Mouse (Mus musculus) cerebellum, adult 11-12 months (tissue): Measurements from ENCODE around the gene Mansc1.

Experiments used
- DNase-seq: peaks from one replicate; pipeline ENCODE4 v3.0.0; 2022

The Mansc1 gene

DNA sequence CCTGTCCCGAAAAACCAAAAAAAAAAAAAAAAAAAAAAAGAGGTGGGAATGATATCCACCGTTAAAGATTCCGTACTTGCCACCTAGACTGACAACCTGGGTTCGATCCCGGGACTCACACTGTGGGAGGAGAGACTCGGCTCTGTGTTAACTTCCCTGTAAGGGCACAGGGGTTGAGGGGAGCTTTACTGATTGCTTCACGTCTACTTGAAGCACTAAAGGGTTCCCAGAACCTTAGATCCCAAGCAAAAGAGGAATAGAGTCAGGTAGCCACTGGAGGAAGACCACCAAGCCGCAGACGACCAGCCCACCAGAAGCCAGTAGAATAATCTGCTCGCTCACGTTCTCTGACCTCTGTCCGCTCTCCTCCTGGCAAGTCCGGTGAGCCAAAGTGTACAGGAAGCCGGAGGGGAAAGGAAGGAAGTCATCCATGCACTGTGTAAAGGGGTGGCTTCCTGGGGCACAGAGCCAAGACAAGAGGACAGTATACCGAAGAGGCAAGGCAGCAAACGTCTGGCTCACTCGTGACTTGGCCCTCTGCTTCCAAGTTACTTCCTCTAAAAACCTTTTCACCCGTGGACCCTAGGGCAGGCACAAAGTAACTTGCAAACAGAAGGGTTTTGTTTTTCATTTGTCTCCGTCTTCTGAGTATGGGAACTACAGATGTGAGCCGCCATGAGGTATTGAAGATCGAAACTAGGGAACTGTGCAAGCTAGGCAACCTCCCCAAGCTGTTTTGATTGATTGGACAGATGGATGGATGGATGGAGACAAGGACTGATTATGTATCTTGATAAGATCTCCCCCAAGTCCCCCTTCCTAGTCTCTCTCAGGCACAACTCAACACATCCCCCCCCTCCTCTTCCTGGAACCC is 37.5 kb downstream of the Mansc1 start:
- DNase-seq, result no peak

DNA sequence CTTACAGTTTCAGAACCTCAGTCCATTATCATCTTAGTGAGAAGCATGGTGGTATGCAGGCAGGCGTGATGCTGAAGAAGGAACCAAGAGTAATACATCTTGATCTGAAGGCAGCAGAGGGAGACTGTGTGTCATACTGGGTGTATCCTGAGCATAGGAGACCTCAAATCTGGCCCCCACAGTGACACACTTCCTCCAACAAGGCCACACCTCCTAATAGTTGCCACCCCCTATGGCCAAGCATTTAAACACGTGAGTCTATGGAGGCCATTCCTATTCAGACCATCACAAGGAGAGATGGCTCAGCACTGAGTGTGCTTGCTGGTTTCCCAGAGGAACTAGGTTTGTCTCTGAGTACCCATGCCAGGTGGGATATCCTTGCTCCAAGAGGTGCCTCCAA is 40.7 kb downstream of the Mansc1 start:
- no peak for DNase-seq

DNA sequence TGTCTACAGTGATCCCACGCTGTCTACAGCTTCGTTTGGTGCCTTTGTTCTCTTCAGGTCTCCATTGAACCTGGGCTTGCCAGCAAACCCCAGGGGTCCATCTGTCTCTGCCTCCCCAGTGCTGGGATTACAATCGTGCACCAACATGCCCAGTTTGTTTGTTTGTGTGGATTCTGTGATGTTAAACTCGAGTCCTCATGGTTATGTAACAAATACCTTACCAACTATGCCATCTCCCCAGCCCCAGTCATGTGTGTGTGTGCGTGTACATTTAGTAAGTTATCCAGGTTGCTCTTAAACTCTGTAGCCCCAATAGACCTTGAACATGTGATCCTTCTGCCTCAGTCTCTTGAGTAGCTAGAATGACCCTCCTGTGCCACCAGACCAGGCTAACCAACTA is 46.0 kb downstream of the Mansc1 start:
- DNase-seq, result no peak

DNA sequence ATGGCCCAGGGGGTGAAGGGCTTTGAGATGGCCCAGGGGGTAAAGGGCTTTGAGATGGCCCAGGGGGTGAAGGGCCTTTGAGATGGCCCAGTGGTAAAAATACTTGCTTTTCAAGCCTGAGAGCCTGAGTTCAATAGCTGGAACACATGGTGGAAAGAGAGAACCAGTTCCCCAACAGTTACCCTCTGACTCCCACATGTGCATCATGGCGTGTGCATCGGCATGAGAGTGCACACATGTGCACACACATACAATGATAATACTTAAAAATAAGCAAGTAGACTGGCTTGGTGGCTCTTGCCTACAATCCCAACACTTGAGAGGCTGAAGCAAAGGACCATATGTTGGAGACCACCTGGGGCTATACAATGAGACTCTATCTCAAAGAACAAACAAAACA is 47.7 kb downstream of the Mansc1 start:
- no peak for DNase-seq

DNA sequence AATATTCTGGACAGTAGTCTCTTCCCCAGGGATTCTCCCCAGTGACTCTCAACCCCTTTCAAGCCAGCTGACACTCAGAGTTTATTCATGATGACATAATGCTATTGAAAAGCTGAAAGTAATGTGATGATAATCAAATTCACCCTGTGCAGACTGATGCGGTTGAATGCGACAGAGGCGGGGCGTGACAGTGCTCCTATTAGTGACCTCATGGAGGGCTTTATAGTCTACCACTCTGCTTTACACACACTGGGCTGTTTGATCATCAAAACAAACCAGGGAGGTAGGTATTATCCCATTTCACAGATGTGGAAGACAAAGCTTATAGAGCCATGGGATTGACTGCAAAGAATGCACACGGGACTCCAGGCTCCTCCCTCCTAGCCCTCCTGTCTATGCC is 50.2 kb downstream of the Mansc1 start:
- no peak for DNase-seq

DNA sequence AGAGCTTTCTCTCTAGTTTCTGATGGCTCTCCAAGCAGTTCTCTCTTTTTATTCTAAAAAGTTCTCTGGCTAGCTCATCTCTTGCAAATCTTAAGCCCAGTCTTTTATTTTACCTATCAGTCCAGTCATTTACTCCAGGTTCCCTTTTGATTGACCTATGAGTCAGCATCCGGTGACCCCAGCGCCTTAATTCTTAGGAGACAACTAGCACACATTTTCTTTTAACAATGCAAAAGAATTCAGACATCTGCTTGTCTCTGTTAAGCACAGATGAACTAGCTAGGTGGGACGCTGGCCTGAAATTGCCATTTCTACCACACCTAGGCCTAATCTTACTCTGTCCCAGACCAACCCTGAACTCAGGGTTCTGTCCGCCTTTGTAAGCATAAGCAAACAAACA is 52.8 kb downstream of the Mansc1 start:
- no peak for DNase-seq

DNA sequence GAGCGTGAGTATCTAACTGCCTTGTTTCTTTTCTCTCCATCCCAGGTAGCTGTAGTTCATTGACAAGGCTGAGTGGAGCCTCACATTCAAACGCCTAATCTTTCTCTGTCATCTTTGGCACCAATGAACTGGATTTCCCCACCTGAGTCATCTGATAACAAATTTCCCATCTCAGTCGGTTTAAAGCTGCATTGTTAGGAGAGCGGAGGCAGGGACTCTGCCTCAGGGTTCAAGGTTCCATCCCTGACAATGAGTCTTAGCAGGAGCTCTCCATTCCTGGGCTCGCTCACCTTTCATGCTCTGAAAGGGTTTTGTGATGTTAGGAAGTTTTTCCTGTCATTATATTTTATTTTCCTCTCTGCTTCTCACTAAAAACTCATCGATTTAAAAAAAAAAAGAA is 54.2 kb downstream of the Mansc1 start:
- DNase-seq, result no peak

DNA sequence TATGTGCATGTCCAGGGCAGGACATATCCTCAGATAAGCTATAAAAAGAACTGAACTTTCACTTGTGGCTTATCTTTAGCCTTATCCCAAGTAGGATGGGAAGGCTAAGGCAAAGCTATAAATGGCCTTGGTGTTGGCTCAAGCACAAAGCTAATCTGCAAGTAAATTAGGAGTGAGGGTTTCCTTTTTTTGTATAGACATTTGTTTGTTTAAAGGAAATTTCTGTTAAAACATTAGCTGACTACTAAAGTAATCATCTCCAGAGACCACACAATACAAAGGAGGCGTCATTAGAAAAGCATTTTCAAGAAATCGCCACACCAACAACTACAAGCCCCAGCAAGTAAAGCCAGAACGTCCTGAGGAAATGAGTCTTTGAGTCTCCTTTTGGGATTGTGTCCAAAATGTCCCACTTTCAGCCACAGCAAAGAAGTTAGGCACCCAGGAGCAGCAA is 57.0 kb downstream of the Mansc1 start:
- DNase-seq, result no peak

DNA sequence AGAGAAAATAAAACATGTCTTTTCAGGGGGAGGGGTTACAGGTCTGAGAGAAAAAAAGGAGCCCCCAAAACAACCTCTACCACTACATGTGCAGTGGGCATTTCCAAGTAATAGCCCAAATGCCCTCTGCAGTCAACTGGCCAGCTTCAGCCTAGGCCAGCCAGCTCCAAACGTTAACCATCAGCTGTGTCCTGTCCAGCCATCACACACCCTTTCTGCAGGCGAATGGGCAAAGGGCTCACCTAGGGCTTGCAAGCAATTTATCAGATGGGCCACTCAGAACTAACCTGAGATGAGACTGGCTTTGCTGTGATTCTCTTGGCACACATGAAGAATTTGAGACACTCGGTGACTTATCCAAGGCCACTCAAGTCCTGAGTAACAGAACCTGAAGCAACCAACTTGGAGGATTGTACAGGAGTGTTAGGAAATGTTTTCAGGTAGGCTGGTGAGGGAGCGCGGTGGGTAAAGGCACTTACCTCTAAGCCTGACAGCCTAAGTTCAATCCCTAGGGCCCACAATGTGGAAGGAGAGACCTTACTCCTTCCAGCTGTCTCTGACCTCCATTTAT is 64.2 kb downstream of the Mansc1 start:
- peak; percentile 14 for DNase-seq

DNA sequence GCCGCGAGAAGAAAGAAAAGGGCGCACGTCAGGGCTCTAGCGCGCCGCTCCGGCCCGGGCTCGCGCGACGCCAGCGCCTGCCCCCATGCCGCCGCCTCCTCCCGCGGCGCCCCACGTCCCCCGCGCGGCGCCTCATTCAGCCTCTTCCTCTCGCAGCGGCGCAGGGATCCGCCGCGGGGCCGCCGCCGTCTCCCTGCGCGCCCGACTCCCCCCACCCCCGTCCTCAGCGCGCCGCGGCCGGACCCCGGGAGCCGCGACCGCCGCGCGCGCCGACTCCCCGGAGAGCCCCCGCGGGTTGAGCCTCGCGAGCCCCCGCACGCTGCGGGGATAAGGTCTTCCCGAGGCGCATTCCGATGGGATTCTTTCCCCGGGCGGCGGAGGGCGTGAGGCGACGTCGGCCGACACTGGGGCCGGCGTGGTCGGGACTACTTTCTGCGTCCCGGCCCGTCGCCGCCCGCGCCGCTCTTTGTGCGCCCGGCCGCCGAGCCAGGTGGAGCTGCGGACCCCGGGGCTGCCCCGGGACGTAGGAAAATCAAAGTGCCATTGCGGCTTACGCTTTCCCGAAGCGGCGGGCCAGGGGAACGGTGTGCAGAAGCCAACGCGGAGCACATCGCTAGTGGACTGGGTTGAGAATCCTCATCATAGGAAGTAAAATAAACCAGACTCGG is 65.3 kb downstream of the Mansc1 start, which contains the start of gene Lrp6:
Gene Lrp6, minus strand, starts transcription at position 148 of the 668 bp plus-strand sequence.
- peak; percentile 82 for DNase-seq

DNA sequence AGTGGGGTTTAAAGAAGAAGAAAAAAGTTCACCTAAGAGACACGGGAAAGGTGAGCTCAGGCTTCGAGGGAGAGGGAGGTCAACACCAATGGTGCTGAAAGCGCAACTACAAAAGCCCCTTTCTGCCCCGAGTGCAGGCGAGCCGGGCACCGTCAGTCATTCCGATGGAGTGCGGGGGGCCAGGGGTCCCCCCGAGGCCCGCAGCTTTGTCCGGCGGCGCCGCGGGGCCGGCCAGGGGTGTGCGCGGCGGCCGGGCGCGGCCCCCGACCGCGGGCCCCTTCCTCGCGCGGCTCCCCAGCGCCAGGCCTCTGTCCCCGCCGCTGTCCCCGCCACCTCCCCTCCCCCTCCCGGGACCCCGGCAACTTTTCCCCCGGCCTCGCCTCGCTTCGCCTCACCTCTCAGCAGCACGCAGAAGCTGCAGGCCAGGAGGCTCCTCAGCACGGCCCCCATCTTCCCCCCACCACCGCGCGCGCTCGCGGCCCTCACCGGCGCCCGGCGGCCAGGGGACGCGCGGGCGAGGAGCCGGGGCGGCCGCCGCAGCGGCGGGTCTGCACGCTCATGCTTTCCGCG is 66.0 kb downstream of the Mansc1 start:
- peak; percentile 78 for DNase-seq

DNA sequence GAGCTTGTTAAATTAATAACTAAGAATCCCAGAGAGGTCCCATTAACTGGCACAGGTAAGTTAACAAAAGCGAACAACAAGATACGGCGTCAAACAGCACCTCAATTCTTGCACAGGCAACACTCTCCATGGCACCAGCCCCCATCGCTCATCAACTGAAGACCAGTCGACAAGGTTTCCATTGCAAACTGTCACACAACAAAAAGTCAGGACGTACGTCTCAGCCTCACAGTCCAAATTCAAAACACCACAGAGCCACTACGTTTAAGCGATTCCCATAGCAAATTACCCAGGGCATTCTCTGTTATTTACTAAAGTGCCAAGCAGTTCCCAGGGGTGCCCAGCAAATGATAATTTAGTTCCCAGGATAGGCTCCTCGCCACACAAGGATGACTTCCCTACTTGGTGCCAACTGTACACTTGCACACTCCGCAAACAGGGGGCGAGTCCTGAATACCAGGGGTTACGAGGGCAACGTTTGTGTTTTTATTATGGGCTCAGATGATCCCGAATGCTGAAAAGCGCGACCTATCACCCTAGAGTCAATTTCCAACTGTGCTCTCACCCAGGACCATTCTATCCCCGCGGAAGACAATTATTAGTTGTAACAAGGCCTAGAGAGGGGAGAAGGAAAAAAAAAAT is 66.6 kb downstream of the Mansc1 start:
- DNase-seq, result peak; percentile 36

DNA sequence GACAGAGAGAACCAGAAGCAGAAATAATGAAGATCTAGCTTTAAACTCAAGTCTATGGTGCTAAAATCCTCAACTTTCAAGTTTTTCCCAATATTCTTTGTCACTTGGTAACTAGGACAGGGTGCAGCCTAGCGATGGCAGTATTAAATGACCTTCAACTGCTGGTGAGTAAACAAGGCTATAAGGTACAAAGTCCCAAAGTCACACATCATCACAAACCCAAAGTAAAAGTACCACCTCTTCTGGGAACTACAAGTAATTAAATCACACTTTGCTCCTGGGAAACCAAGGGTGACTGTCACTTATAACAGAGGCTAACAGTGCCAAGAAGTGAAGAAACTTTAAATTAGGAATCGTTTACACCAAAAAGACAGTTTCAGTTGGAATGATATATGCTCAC is 67.7 kb downstream of the Mansc1 start:
- DNase-seq, result no peak

DNA sequence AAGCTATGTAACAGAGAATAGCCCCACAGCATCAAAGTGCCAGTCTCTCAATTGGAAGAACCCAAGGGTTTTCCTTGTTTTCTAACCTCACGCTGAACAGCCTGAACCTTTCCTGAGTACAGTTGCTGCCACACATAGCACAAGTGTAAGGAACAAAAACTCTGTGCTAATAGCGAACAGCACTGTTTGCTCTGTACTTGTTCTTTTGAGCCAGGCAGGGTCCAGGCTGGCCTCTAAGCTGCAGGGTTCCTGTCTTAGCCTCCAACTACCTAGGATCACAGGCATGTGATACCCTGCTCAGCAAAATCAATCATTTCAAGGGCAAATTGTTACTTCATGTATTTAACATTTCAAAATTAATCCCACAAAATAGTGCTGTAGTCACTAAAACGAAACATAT is 72.7 kb downstream of the Mansc1 start:
- DNase-seq, result no peak
